Mouse (Mus musculus): ENCODE results near the gene Cog1. TPM values are rescaled to one million over a fixed set of nuclear protein-coding genes. Genes with fewer than 3 reads are reported as not detected.

Cog1 gene
- polyA plus RNA-seq, 1 experiment: 45.9 TPM

DNA sequence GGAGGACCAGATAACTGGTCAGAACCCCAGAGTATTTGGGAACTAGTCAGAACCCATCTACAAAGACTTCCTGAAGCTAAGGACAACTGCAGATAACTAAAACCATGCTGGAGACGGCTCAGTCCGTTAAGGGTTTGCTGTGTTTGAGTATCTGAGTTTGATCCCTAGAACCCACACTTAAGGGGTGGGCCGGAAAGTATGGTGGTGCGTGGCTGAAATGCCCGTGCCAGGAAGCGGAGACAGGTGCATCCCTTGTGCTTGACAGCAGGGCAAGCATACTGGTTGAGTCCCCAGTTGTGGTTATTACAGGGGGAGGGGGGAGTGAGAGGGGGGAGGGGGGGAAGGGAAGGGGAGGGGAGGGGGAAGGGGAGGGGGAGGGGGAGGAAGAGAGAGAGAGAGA is 34.5 kb upstream of the Cog1 start:
- DNase-seq: no peak
- 62% methylated on average over 6 of the region's 6 CpGs for WGBS
- TF ChIP-seq POLR2A (IDR thresholded peaks at IDR 0.05; ENCODE audit: borderline replicate concordance, extremely low read depth, low read depth, low read length) (no peak), CTCF (IDR thresholded peaks at IDR 0.05; ENCODE audit: insufficient read depth, low read length) (no peak)
- Histone ChIP-seq H3K4me3 (replicated peaks; ENCODE audit: extremely low read depth, low read depth, low read length) (no peak overlapping the region), H3K4me1 (ENCODE audit: control insufficient read depth, insufficient read depth, low read length) (peaks cover 12% of the 10 kb centered on the region)

DNA sequence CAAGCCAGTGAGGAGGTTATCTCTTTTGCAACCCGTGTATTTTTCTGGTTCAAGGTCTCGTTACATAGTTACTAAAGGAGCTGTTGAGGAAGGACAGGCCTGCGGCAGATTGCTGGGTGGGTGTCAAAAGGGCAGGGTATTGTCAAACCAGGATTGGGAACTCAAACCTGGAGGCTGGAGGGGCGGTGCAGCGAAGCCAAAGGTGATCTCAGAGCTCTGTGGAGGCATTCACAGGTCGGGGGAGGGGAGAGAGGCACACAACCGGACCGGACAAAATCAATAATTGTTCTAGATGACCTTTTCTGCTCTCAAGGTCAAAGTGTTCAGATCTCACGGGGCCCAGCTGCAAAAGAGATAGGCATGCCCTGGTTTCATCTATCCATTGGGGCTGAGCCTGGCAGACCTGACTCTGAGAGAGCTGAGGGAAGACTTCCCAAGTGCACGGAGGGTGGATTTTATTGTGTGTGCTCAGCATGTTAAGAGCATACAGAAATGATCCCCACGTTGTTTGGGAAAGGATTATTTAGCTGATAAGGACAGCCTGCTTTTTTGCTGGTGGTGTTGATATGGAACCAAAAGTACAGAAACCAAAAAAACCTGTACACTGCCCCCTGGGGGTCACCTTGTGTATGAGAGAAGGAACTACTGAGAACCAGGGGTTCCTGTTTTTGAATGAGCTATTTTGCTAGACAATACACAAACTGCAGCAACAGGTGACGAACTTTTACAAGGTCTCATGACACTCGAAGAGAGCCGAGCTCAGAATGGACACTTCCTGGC is 31.6 kb upstream of the Cog1 start:
- H3K4me3 ChIP-seq (replicated peaks; ENCODE audit: extremely low read depth, low read depth, low read length): no peak overlapping the region
- WGBS: 51% methylated on average over 14 of the region's 14 CpGs
- DNase-seq: peak; percentile 60
- TF ChIP-seq CTCF (IDR thresholded peaks at IDR 0.05; ENCODE audit: insufficient read depth, low read length) (0 out of 2 replicates have a peak, but pooled peaks have one; percentile 4), POLR2A (IDR thresholded peaks at IDR 0.05; ENCODE audit: borderline replicate concordance, extremely low read depth, low read depth, low read length) (no peak)
- peaks cover 11% of the 10 kb centered on the region for H3K4me1 ChIP-seq (ENCODE audit: control insufficient read depth, insufficient read depth, low read length)

DNA sequence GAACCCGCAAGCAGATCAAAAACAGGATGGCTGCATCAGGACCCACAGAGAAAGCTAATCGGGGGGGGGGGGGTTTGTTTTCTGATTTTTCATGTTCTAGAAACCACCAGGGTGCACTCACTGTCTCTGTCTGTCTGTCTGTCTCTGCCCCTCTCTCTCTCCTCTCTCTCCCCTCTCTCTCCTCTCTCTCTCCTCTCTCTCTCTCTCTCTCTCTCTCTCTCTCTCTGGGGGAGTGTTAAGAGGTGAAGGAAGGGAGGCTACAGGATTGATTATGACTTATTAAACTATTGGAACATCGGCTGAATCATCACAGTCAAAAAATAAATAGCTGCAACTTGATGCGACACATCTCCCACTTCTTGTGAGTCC is 30.7 kb upstream of the Cog1 start:
- TF ChIP-seq POLR2A (IDR thresholded peaks at IDR 0.05; ENCODE audit: borderline replicate concordance, extremely low read depth, low read depth, low read length): no peak
- TF ChIP-seq CTCF (IDR thresholded peaks at IDR 0.05; ENCODE audit: insufficient read depth, low read length): no peak
- no peak for DNase-seq
- Histone ChIP-seq H3K4me3 (replicated peaks; ENCODE audit: extremely low read depth, low read depth, low read length) (no peak overlapping the region), H3K4me1 (ENCODE audit: control insufficient read depth, insufficient read depth, low read length) (peaks cover 11% of the 10 kb centered on the region)
- 28% methylated on average over 4 of the region's 4 CpGs for WGBS

DNA sequence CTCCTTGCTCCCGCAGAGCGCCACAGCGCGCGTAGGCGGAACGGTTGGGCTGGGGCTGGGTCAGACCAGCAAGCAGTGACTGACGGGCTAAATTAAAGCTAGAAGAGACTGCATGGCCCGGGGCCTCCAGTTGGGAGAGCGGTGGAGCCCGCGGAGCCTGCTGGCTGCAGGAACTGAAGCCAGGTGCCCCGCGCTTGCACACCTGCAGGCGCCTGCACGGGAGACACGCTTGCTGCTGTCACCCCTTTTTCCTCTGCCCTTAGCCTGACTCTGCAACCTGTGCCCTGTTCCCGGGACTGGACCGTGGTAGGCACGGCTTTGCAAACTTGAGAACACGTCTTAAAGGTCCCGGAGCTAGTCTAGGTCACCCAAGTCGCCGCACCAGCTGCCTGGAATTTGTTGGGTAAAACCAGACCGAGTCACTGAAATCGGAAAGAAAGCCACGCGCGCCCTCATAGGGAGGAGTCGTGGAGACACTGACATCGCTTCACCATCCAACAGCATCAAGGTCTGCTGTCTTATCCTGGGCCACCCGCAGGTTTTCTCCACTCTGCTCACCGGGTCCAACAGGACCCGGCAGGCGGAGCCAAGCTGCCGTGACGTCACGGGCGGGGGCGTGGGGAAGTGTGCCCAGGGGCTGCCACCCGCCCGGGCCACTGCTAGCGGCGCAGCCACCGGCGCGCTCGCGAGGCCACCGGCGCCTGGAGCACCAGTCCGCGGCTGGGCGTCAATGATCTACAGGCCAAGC is 30.1 kb upstream of the Cog1 start, which contains the start of gene Sstr2:
Sstr2 (plus strand) TSS at position 671 of the 748 bp plus-strand sequence.
- WGBS: 2% methylated on average over 54 of the region's 54 CpGs
- peaks cover 11% of the 10 kb centered on the region for H3K4me1 ChIP-seq (ENCODE audit: control insufficient read depth, insufficient read depth, low read length)
- TF ChIP-seq POLR2A (IDR thresholded peaks at IDR 0.05; ENCODE audit: borderline replicate concordance, extremely low read depth, low read depth, low read length) (no peak), CTCF (IDR thresholded peaks at IDR 0.05; ENCODE audit: insufficient read depth, low read length) (no peak)
- peak; percentile 63 for DNase-seq
- peak within 1 kb of the TSS; percentile 60 for H3K4me3 ChIP-seq (replicated peaks; ENCODE audit: extremely low read depth, low read depth, low read length)

DNA sequence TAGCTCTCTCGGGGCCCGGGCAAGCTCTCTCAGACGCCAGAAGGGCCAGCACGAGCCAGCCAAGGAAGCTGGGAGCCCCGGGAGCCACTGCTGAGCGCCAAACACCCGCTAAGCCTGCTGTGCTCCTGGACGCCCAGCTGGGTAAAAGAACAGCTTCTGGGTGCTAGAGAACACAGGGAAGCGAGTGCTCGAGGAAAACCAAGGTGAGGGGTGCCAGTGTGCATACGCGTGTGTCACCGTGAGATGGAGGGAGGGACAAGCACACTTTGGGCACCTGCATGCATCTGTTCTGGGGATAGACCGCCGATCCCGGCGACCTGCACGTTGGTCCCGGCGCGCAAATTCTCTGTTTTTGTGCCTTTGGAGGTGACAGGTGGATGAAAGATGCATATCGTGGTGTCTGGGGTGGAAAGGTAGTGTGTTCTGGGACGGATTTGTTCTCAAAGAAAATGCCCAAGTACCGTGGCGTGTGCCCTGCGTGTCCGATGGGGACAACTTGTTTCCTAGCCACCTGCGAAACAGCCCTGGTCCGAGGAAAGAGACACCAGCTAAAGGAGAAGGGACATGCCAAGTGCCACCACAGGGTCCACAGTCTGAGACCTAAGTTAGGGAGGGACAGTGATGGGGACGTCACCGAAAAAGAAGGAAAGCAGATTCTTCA is 29.4 kb upstream of the Cog1 start:
- 3% methylated on average over 31 of the region's 31 CpGs for WGBS
- Histone ChIP-seq H3K4me1 (ENCODE audit: control insufficient read depth, insufficient read depth, low read length) (peaks cover 11% of the 10 kb centered on the region), H3K4me3 (replicated peaks; ENCODE audit: extremely low read depth, low read depth, low read length) (peak overlapping the region; percentile 49)
- DNase-seq: no peak
- TF ChIP-seq CTCF (IDR thresholded peaks at IDR 0.05; ENCODE audit: insufficient read depth, low read length) (no peak), POLR2A (IDR thresholded peaks at IDR 0.05; ENCODE audit: borderline replicate concordance, extremely low read depth, low read depth, low read length) (no peak)

DNA sequence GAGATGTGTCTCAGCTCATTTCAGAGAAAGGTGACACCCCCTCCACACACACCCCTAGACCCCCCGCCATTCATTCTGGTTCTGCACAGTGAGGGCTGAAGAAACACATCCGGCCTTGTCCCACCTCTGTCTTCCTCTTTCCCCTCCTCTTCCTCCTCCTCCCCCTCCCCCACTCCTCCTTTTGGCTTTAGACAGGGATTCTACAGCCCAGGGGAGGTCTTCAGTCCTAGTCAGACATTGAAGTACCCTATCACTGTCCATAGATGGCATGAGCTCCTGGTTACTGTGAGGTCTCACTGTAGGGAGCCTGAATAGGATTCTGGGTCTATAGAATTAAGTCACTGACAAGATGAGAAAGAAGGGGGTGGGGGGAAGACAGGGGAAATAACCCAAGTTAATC is 28.0 kb upstream of the Cog1 start:
- 63% methylated on average over 2 of the region's 2 CpGs for WGBS
- no peak for TF ChIP-seq CTCF (IDR thresholded peaks at IDR 0.05; ENCODE audit: insufficient read depth, low read length)
- TF ChIP-seq POLR2A (IDR thresholded peaks at IDR 0.05; ENCODE audit: borderline replicate concordance, extremely low read depth, low read depth, low read length): no peak

DNA sequence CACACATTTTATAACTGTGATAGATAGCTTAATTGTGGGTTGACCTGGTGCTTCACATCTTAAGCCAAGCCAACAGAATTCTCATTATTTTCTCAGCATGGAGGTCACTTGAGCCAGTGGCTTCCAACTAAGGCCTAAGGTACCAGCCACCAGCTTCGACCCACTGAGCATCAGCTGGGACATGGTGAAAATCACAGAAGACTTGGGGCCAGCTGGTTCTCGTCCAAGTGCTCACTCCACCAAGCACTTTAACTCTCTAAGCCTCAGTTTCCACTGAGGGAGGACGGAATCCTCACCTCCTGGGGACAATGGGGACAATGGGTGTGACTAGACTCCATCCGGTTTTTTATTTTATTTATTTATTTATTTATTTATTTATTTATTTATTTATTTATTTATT is 26.9 kb upstream of the Cog1 start:
- H3K4me3 ChIP-seq (replicated peaks; ENCODE audit: extremely low read depth, low read depth, low read length): no peak overlapping the region
- no peak for DNase-seq
- WGBS: 79% methylated on average over 4 of the region's 4 CpGs
- TF ChIP-seq CTCF (IDR thresholded peaks at IDR 0.05; ENCODE audit: insufficient read depth, low read length) (no peak), POLR2A (IDR thresholded peaks at IDR 0.05; ENCODE audit: borderline replicate concordance, extremely low read depth, low read depth, low read length) (no peak)
- peaks cover 11% of the 10 kb centered on the region for H3K4me1 ChIP-seq (ENCODE audit: control insufficient read depth, insufficient read depth, low read length)

More for the DNA sequence above, 28.0 kb upstream of the Cog1 start:
- Histone ChIP-seq H3K4me1 (ENCODE audit: control insufficient read depth, insufficient read depth, low read length) (peaks cover 11% of the 10 kb centered on the region), H3K4me3 (replicated peaks; ENCODE audit: extremely low read depth, low read depth, low read length) (no peak overlapping the region)
- DNase-seq: no peak

DNA sequence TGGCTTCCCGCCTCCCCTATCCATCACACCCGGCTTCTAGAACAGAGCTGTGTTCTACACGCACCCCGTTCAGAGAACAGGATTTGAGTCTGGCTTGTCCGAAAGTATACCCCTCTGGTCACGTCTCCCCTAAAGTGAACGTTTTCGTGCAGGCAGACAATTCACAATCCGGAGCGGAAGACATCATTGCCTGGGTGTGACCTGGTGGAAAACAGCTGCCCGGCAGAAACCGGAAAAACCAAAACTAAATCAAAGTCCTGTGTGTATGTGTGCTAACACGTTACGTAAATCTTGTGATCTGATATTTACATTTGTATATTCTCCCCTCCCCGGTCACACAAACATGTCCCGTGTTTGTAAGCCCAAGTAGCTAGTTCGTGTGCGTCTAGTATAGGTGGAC is 23.5 kb upstream of the Cog1 start:
- WGBS: 76% methylated on average over 18 of the region's 18 CpGs
- H3K4me1 ChIP-seq (ENCODE audit: control insufficient read depth, insufficient read depth, low read length): no peaks in the 10 kb centered on the region
- H3K4me3 ChIP-seq (replicated peaks; ENCODE audit: extremely low read depth, low read depth, low read length): no peak overlapping the region
- DNase-seq: no peak
- no peak for TF ChIP-seq CTCF (IDR thresholded peaks at IDR 0.05; ENCODE audit: insufficient read depth, low read length)
- TF ChIP-seq POLR2A (IDR thresholded peaks at IDR 0.05; ENCODE audit: borderline replicate concordance, extremely low read depth, low read depth, low read length): no peak

DNA sequence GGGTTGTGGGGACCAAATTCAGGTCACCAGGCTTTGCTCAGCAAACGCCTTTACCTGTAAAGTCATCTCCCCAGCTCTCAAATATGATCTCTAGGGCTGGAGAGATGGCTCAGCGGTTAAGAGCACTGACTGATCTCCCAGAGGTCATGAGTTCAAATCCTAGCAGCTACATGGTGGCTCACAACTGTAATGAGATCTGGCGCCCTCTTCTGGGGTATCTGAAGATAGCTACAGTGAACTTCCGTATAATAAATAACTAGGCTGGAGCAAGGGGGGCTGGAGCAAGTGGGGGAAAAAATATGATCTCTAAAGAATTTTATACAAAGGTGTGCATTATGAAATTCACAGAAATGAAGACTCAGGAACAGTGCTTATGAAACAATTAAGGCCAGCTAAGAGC is 21.2 kb upstream of the Cog1 start:
- 53% methylated on average over 4 of the region's 4 CpGs for WGBS
- no peak for DNase-seq
- Histone ChIP-seq H3K4me1 (ENCODE audit: control insufficient read depth, insufficient read depth, low read length) (no peaks in the 10 kb centered on the region), H3K4me3 (replicated peaks; ENCODE audit: extremely low read depth, low read depth, low read length) (no peak overlapping the region)
- TF ChIP-seq CTCF (IDR thresholded peaks at IDR 0.05; ENCODE audit: insufficient read depth, low read length): no peak
- TF ChIP-seq POLR2A (IDR thresholded peaks at IDR 0.05; ENCODE audit: borderline replicate concordance, extremely low read depth, low read depth, low read length): no peak
